Mouse (Mus musculus) right cerebral cortex, postnatal 14 days (tissue): ENCODE results near the gene Dgkq.

Experiments
- DNase-seq: peaks from one replicate; pipeline ENCODE4 v3.0.0; 2022

Dgkq gene

DNA sequence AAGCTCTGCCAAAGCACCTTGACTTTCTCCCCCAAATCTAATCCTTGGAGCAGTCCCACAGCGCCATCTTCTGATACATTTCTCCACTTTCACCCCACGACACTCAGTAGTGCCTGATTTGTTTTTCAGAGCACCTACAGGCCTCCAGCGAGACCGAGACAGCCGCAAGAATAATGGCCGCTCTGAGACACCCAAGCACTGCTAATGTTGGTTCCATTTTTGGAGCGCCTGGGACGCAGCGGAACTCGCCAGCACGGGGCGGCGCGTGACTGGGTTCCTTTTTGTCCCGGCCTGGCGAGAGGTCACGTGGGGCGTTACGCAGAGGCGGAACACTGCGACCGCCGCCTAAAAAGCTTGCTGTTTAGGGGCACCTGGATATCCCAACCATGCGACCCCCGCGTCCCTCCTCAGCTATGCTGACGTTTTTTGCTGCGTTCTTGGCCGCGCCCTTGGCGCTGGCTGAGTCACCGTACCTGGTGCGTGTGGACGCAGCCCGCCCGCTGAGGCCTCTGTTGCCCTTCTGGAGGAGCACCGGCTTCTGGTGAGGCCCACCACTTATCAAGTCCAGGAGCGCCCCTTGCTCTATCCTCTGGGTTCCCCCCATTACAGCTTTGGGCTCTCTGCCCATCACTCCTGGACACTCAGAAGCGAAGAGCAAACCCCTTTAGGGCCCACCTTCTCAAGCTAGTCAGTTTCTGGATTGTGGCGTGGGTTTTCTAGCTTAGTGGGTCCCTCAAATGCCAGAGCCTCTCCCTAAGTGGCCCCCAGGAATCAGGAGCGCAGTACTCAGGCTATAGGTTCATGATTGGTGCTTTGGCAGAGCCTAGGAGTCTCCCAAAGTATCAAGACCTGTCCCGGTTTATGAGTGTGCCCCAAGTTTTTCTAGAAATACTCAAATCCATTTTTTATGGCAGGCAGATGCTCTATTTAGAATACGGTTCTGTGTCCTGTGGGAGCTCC lies at the start of gene Dgkq:
Dgkq (minus strand) TSS at position 696 of the 960 bp plus-strand sequence.
- DNase-seq = peak; percentile 80

DNA sequence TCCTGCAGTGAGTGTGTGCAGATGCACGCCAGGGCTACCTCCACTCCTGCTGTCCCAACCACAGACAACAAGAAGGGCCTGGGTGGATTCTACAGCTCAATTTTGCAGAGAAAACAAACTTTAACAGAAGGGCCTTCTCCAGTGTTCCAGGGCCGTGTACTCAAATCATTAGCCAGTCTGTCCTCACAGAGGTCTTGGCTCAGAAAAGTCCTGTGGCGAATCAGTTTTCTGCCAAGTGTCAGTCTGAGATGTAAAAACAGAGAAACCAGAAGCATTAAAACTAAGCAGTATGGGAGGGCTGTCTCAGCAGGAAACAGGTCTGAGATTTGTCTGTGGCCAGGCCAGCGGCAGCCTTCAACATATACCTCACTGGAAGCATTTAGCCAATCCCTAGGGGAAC lies 48.6 kb upstream of the Dgkq start:
- DNase-seq = no peak

DNA sequence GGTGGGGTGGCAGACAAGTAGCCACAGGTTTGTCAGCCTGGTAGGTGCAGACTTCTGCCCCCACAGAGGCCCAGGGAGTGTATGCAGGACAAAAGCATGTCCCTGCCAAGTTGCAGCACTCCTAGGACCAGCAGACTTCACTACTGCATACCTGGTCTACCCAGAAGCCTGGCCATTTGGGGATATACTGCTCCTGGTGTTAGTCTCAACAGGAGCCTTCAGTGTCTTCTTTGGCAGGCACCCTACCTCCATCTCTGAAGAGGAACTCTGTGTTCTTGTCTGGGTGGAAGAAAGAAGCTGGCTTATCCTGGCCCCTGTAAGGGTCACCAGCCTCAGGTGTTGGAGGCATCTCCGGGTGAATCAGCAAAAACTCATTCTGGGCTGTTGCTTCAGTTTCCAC lies 46.5 kb upstream of the Dgkq start:
- DNase-seq = no peak

DNA sequence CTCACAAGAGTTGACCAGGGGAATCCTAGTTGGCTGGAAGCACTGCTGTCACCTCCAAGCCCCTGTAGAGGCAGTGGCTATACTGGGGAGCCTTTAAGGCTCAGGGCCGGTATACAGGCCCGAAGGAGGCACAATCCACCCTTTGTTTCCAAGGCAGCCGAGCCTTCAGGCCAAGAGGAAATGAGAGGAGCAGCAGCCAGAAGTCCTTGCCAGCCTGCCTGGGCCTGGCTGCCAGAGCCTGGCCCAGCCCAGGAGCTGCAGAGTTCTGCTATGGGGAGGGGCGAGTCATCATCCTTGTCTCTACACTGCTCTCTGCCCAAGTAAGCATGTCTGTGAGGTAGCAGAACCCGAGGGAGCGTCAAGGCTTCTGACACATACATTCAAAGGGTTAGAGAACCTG lies 44.7 kb upstream of the Dgkq start:
- DNase-seq = no peak

DNA sequence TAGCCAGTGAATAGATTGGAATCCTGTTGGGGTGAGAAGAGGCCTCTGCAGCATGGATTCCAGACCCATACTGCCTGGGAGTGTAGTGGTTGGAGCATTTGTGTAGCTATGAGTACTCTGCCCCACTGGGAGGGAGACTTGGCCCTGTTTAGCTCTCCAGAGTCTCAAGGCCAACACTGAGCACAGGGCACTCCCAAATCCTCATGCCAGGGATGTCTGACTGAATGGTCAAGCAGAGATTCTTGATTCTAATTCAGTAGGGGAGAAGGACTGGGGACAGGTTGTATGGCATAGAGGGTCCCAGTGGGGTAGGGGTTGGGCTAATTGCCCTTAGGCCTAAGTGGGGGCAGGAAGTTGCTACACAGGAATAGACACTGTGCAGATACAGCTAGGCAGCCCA lies 44.2 kb upstream of the Dgkq start:
- no peak for DNase-seq

DNA sequence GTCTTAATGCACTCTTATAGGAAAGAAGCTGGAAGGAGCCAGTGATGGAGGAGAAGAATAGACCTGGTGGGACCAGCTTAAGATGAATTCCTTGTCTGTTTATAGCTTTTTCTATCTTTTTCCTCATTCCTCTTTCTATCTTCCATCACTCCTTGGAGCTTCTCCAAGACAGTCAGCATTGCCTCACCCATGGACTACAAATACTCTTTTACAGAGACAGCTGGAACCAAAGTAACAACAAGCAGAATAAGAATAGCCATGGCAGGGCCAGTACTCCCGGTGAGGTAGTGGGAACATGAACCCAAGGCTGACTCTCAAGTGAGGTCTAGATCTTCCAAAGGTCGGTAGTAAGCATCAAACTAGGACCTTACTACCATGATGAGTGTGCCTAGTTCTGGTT lies 43.6 kb upstream of the Dgkq start:
- no peak for DNase-seq

DNA sequence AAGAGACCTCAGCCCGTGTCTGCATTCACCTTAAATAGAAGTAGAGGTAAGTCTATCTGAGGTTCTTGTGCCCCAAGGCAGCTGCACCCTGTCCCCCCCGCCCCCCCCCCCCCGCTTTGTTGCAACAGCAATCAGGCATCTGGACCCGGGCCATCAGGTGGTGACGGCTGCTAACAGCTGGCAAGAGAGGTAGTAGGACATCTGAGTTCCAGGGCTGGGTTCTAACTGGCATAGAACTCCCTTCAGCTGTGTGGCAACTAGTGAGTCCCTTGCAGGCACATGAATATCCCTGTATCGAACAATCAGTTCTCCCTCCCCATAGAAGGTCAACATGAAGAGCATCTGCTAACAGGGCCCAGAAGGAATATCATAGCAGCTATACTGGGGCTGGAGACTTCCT lies 42.5 kb upstream of the Dgkq start:
- no peak for DNase-seq

DNA sequence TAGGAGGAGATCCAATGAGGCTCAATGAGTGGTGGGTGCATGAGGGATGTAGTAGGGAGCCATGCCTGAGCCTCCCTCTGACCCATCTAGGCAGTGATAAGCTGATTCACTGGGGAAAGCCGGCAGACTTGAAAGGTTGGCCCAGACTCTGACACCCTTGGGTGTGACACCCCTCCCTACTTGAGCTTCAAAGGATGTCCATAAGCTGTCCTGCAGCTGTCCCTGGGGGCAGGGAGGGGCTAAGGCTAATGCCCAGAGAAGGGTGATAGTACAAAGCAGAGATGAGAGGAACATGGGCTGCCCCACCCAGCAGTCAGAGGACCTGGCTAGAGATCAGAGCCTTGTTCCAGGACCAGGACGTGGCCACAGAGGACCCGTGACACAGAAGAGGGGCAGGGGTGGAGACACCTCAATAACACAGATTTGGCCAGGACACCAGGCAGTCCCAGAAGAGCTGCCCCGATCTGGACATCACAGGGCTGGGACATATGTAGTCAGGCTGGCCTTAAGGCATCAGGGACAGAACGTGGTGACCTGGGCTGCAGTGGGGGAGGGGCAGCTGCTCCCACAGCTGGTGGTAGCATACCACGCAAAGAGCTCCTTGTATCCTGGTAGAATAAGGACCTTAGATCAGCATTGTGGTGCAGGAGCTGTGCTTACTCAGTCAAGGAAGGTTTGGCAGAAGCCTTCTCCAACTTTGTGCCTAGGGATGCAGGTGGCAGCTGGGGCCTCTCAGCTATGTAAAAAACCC lies 39.7 kb upstream of the Dgkq start:
- no peak for DNase-seq

DNA sequence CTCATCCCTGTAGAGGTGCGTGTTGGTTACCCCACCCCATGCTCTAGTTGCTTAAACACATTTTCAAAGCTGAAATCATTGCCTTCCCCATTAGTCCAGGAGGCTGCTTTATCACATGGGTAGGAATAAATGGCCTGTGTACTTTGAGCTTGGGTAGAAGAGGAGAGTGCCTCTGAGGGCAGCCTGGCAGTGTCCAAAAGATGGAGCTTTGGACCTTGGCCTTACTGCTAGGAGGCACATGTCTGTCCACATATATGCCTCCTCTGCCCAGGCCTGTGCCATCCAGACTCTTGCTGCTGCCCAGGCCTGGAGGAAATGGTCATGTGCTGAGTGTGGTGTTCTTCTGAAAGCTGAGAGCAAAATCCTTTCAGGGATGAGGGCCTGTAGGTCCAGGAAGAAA lies 38.9 kb upstream of the Dgkq start:
- no peak for DNase-seq

DNA sequence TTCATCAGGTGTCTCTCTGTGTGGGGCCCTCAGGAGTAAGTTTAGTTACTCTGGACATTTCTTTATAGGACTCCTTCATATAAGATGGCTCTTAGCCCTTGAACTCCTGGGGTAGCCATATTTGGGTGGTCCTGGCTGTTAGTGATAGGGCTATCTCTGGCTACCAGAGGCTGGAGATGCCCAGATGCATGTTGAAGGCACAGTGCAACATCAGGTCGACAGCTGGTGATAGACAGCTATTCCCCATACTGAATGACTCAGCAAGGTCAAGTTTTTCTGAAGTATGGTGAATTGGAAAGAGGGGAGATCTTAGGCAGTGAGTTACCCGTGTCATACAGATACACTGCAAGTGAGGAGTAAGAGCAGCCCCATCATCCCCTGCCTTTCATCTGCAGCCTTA lies 38.3 kb upstream of the Dgkq start:
- DNase-seq = no peak

DNA sequence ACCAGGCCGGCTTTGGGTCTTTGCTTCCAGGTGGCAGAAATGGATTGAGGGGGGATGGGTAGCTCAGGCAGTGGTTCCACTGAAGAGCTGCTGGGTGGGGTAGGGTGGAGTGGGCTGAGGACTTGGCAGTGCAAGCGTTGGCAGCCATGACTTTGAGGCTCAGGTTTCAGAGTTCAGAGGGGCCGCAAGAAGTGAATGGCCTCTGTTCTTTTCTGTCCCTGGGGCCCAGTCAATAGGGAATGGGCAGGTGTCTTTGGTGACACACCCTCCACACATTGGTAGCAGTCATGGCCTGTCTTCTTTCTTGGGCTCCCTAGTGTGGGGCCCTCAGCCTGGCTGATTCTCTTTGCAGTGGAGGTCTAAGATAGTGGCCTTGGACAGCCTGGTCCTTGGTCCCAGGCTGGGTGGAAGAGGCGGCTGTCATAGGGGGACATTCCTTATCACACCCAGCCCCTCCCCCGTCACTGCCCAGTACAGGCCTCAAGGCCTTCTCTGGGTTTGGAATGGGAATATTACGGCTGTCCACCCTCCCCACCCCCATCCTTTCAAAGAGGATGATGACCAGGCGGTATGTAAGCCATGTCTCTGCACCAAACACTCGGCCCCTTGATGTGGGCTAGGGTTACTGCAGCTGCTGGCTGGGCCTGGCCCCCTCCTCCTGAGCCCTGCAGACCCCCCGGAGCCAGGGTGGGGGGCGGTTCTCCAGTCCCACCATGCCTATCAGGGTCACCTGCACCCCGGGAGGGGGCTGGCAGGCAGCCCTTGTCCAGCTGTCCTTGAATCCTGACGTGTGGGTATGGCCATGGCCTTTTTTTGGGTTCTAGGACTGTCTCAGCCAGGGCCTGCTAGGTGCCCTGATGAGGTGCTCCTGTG lies 34.5 kb upstream of the Dgkq start:
- DNase-seq = no peak

DNA sequence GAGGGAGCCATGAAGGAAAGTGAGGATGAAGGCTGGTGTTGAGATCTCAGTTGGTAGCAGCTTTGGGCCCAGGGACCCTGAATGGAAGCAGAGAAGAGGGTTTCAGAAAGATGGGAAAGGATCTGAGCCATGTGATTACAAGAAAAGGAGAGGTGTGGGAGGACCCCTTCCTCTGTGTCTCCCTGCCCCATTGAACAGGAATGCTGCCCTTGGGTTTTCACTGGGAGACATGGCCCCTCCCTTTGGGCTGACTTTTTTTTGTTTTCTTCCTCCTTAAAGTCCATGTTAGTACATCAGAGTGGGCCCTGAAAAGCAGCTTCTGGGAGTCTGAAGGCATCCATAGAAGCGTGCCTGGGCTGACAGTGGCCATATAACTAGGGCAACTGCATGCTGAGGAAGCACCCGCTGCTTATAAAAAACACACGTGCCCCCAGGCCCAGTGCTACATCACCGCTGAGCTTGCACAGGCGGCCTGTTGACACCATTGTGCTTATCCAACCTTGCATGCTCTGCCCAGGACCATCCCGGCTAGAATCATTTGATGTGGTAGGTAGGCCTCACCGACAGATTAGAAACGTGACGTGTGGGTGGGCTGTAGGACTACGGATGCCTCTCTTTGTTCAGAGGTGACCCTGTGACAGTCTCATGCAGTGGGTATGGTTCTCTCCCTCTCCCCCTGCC lies 32.0 kb upstream of the Dgkq start:
- DNase-seq = no peak

DNA sequence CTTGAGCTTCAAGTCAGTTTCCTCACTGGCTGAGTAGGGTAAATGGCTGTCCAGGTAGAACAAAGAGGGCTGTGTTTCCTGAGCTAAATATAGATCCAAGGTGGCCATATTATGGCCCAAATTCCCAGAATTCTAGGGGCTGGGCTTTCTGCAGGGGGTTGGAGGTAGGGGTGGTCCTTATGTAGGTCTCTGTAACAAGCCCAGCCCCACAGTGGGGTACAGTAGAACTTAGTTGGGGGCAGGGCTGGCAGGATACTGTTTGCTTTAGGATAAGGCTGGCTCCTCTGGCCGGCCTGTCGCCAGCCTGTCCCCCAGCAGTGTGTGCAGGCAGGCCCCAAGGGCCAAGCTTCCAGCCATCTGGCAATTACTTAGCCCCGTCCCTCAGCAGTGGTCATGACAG lies 30.9 kb upstream of the Dgkq start:
- DNase-seq = no peak

DNA sequence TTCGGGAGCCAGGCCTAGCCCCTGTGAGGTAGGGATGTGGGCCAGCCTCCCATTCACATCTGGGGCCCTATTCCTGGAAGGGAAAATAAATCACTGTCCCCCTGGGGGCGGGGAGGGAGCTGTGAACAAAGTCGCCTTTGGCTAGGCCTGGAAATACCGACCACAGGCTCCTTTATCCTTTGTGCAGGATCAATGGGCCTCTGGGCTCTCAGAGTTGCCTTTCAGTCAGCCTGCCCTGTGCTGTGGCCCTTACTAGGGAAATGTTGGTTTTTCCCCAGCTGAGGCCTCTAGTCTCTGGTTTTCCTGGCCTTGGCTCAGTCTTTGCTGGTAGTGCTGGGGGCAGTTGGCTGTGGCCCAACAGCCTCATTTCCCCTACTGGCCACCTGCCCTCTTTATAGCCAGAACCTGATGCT lies 27.9 kb upstream of the Dgkq start:
- peak; percentile 41 for DNase-seq

DNA sequence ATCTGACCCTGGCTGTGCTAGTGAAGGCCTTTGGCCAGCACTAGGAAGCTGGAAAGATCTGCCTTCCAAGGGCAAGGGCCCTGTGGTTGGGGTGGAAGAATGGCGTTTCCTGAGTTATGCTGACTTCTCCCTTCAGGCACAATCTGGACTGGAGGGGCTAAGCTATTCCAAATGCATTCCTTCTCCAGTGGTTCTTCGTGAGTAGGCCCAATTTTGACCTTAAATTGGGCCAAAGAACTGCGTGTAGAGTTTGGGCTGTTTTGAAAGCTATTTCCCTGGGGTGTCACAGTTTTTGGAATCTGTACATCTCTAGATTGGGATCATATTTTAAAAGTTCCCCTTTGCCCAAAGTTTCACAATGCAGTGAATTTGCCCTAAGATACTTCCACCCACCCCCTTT lies 27.1 kb upstream of the Dgkq start:
- DNase-seq = no peak

DNA sequence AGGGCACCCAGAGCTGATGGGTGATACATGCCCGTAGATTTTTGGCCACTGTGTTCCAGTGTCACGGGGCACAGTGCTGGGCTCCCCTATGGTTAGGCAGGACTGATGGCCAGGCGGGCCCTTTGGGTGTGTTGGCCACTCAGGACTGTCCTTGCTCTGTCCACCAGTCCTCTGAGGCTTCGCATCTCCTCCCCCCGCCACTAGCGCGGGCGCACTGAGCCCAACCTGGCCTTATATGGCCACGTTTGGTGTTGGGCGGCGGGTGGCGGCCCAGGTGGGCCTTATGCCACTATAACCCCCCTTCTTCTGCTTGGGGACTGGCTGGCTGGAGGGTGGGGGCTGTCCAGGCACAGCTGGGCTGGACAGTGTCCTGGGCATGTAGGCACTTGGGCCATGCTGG lies 26.4 kb upstream of the Dgkq start:
- DNase-seq = no peak

DNA sequence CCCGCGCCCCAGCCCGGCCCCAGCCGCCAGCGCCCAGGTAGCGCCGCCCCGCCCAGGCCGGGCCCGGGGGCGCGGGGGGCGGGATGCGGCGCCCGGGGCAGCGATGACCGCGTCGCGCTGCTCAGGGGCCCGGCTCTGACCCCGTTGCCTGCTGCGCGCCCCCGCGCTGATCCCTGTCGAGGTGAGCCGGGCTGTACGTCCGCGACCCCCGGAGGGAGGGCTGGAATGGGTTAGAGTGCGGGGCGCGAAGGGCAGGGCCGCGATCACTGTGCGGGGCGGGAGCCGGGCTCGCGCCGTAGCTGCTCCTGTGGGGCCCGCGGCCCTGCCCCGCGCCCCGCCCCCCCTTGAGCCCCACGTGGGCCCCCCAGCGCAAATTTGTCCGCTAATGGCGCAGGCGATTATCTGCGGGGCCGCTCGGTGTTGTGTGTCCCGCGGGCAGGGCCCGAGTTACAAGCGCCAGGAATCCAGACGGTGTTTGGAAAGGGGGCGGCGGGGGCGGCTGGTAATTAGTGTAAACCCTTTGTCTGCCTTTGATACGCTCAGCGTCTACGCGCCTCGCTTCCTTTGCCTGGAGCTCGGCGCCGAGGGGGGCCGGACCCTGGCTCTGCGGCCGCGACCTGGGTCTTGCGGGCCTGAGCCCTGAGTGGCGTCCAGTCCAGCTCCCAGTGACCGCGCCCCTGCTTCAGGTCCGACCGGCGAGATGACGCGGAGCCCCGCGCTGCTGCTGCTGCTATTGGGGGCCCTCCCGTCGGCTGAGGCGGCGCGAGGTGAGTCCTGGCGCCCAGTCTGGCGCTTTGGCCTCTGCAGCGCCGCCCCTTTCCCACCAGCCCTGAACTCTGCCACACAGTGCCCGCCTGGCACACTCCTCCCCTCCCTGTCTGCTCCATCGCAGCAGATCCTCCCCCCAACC lies 25.1 kb upstream of the Dgkq start:
- peak; percentile 36 for DNase-seq

DNA sequence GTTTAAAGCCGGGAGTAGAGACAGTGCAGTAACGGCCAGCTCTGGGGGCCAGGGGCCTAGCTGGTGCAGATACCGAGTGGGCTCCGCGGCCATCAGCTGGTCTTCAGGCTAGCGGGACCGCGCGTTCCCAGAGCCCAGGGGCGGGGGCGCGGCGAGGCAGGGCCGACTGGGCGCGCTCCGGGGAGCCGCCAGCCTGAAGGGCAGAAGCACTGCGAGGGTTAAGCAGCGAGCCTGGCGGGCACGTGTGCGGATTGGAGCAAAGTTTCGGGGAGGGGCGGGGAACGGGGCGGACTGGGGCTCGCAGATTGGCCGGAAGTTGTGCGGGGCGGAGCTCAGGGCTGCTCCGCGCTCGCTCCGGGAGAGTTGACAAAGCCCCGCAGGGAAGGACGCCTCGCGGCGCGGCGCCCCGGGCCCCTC lies 24.4 kb upstream of the Dgkq start:
- DNase-seq = peak; percentile 81

DNA sequence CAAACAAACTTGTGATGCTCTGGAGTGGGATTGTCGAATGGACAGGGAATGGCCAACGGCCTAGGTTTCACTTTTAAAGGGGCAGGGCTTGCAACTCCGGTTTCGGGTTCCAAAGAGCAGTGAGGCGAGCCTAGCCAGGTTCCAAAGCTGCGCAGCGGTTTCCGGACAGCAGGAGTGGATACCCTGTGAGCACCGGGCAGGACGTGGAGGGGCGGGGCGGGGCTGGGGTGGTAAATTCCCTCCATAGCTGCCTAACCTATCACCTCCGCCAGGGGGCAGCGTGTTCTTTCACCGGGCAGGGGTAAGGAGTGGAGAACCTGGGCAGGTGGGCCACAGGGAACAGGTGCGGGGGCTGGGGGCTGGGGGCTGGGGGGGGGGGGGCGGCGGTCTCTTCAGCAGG lies 22.8 kb upstream of the Dgkq start, which contains the start of gene Fgfrl1:
Fgfrl1 (plus strand) TSS at position 112 of the 400 bp plus-strand sequence.
- no peak for DNase-seq

DNA sequence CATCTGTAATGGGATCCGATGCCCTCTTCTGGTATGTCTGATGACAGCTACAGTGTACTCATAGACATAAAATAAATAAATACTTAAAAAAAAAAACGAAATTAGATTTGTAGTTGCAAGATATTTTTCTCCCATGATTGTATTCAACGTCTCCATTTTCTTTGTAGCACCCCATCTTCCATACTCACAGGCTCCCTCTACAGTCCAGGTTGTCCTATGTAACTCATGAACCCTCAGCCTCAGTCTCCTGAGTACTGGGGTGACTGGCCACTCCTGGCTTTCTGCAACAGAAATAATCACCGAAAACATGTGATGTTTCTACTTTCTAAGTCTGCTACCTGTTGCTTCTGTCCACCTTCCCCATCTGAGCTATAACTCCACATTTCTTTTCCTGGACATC lies 21.7 kb upstream of the Dgkq start:
- no peak for DNase-seq

DNA sequence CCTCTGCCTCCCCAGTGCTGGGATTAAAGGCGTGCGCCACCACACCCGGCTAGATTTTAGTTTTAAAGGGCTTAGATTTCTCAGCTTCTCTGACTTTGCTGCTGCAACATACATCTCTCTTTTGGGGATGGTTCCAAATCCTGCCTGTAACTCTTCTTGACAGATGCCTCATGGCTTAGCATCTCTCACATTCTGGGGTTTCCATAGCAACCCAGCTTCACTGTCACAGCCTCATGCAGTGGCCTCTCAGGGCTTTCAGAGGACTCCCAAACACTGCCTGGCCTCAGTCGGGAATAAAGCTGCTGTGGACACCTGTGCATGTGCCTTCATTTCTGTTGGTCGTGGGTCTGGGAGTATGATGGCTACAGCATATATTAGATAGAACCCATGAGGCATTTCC lies 19.6 kb upstream of the Dgkq start:
- DNase-seq = no peak
